Mouse (Mus musculus): ENCODE measurements around the gene Fezf2.

The Fezf2 gene

GRCm38 (mm10) chr14:12342458-12343131 lies 5.4 kb downstream of the Fezf2 start:
- DNase-seq (ENCODE audit: low read depth, low spot score) = no peak

GRCm38 (mm10) chr14:12341789-12342457 lies 6.1 kb downstream of the Fezf2 start:
- DNase-seq (ENCODE audit: low read depth, low spot score) = no peak

DNA sequence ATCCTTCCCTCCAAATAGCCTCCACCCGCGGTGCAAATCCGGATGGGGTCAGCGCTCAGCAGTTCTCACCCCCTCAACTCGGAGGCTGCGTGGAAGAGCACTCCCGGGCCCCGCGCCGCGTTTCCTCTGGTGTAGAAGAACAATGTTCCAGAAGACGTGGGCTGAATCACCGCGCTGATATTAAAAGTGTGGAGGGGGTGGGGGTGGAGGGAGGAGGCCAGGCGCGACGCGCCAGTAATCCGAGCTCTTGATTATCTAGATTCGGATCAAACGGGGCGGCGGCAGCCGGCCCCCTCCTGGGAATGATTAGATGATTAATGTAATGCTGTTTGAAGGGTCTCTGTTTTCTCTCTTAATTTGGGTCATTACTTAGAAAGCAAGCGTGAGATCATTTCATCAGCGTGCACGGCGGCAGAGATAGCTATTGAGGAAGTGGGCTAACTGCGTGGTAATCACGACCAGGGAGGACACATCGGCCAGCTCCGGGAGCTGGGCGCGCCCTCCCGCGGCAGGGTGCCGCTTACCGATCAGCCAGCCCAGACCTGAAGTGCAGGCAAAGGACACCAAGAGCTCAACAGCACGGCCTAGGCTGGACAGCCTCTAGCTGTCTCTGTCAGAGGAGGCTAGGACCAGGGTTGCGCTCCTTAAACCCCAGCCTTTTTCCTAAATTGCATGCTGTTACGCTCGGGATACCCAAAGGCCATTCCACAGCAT lies 6.8 kb downstream of the Fezf2 start:
- peak; percentile 28 for DNase-seq (ENCODE audit: low read depth, low spot score)

GRCm38 (mm10) chr14:12340238-12341074 lies 7.5 kb downstream of the Fezf2 start:
- DNase-seq (ENCODE audit: low read depth, low spot score) = no peak

- DNase-seq (ENCODE audit: low read depth, low spot score) = no peak
These were observed 9.0 kb downstream of the Fezf2 start for GRCm38 (mm10) chr14:12338811-12339565.

GRCm38 (mm10) chr14:12337998-12338809 lies 9.8 kb downstream of the Fezf2 start:
- peak; percentile 57 for DNase-seq (ENCODE audit: low read depth, low spot score)

GRCm38 (mm10) chr14:12337421-12337997 lies 10.5 kb downstream of the Fezf2 start:
- DNase-seq (ENCODE audit: low read depth, low spot score) = no peak

DNA sequence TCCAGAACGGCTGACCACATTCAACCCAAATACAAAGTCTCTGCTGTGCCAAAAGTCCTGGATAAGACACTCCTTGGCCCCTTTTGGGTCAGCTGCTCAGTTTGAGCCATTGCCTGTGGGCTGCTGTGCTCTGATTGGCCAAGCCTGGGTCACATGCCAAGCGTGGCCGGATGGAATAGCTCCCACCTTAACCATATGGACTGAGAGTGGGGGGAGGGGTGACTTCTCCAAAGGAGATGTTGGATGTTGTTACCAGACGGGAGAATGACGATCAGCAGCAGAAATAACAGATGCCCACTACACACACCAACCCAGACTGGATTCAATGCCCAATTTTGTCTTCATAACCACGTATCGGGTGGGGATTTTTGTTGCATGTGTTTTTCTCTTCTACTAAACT lies 13.1 kb downstream of the Fezf2 start:
- DNase-seq (ENCODE audit: low read depth, low spot score) = peak; percentile 32

DNA sequence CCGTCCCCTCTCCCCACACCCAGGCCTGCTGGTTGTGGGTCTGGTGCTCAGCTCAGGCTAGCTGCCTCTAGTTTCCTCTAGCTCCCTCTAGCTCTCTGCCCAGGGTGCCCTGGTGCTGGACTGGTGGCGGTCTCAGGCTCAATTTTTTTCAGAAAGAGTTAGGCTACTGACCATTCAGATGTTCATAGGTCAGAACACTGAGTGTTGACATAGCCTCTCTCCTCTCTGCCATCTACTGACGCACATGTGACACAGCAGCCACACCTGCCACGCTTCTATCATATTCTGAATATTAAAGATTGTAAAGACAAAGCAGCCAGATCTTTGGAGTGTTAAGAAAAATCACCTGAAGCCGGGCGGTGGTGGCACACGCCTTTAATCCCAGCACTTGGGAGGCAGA lies 14.4 kb downstream of the Fezf2 start:
- DNase-seq (ENCODE audit: low read depth, low spot score) = no peak

DNA sequence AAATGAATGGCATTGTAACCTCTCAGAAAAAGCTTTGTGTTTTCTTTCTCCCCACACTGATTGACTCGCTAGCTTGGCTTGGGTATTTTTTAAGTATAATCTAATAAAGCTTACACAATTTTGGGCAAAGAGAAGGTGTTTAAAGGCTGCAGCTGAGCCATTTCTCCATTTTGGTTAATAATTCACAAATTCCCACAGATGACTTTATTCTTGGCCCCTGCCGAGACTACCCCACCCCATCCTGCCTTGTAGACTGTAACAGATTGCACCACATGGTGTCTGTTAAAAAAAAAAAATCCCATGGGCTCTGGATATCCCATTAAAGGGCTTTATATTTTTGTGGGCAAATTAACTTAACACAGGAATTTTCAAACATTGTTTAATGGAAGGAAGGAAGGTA lies 44.9 kb downstream of the Fezf2 start:
- DNase-seq (ENCODE audit: low read depth, low spot score) = no peak

DNA sequence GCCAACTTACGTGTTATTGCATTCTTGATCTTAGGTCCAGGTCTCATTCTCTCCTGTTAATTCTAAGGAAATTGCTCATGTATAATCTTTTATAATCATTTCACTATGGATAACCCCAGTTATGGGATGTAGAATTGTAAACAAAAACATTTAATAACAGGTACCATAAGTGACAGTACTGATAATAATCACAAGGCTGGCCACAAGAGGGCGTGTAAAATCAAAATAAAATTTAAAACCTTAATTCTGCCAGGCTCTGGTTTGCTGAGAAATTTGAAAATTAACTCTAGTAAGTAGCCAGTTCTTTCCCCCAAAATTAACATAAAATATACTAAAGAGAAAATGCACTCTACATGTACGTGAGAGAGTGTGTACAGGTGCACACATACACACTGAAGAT lies 47.3 kb downstream of the Fezf2 start:
- DNase-seq (ENCODE audit: low read depth, low spot score) = no peak

- DNase-seq (ENCODE audit: low read depth, low spot score) = no peak
These were observed 47.7 kb downstream of the Fezf2 start for GRCm38 (mm10) chr14:12300275-12300674.

GRCm38 (mm10) chr14:12299654-12300053 lies 48.3 kb downstream of the Fezf2 start:
- DNase-seq (ENCODE audit: low read depth, low spot score) = peak; percentile 7

- DNase-seq (ENCODE audit: low read depth, low spot score) = peak; percentile 53
These were observed 48.8 kb downstream of the Fezf2 start for GRCm38 (mm10) chr14:12299171-12299570.

GRCm38 (mm10) chr14:12296391-12296790 lies 51.6 kb downstream of the Fezf2 start:
- DNase-seq (ENCODE audit: low read depth, low spot score) = no peak

All from ES-CJ7 (cell line).